Mouse (Mus musculus) activated CD4-positive, CD25-positive, alpha-beta regulatory T cell, adult 9 weeks (primary cell): Measurements from ENCODE around the gene C1qtnf7. TPM values are rescaled to one million over a fixed set of nuclear protein-coding genes. Genes with fewer than 3 reads are reported as not detected.

ENCODE experiments used
- polyA plus RNA-seq: library from polyadenylated mRNA; unstranded; fragments of 100-300 nt; shearing (Covaris generic); gene quantifications from one replicate; pipeline ENCODE4 v1.2.1, GENCODE M21; 2017

Gene C1qtnf7
- polyA plus RNA-seq, result not detected

GRCm38 (mm10) chr5:43515401-43515976 lies at the start of gene C1qtnf7:
TSS of gene C1qtnf7 (plus strand) at chr5:43515538.

DNA sequence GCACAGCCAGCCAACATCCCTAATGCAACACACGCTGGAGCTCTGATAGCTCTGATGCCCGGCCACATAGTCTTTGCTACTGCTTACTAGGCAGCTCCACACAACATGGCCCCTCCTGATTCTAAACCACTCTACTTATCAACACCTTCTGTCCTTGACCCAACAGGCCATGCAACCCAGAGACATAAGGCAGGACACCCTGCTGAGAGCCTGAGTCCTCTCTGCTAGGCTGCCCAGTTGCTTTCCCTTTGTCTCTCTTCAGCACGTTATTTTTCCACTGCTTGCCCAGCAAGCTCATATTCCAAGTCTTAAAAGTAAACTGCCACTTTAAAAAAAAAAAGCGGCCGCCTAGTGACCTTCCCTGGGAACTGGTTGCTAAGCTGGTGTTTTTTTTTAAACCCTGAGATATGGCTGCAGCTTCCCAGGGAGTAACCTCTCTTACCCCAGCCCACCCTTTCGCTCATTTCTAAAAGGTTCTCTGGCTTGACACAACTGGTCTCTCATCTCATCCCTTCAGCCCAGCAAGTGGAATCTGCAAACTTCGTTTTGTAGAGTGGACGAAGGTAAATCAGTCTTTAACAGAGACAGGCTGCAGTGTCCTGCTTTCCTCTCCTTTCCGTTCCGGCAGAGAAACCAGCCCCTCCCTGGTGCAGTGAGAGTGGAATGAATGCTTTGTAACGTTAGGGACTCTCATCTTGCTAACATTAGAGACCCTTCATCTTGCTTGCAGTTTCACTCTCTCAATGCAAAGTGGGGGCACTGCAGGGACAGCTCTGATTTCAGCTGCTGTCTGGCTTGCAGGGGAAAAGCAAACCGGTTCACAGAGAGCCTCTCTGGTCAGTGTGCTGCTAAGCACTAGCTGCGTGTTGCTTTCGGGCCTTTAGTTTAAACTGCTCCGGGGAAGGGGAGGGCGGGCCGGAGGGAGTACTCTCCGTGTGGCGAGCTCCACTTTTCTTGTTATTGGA lies 146.9 kb downstream of the C1qtnf7 start, which contains the start of gene Cc2d2a:
Gene Cc2d2a (plus strand): TSS at position 350 of the 965 bp plus-strand sequence.

Other genes with a start within 250 kb of the C1qtnf7 start
- 1.6 TPM for gene Cc2d2a, start 146.8 kb downstream of the C1qtnf7 start, polyA plus RNA-seq